Mouse (Mus musculus) layer of hippocampus, postnatal 14 days (tissue): ENCODE results near the gene Mapkapk3. TPM values are rescaled to one million over a fixed set of nuclear protein-coding genes. Genes with fewer than 3 reads are reported as not detected.

Experiments
- DNase-seq, 2 experiments: peaks; one replicate each; pipeline ENCODE4 v3.0.0; 2021 to 2022; ENCODE audit warnings: low spot score in 2 of 2, mixed read lengths in 1 of 2
- total RNA-seq, 2 experiments: library from RNA; stranded (reverse); gene quantifications; 2 replicates each; pipeline ENCODE4 v1.2.3; 2021

The Mapkapk3 gene
- total RNA-seq, 2 experiments from 2014 or later, result 2.0 to 3.1 TPM

GRCm38 (mm10) chr9:107294249-107294648 lies 4.6 kb upstream of the Mapkapk3 start:
- peak; percentile 66 to 69 for DNase-seq

- DNase-seq, result peak; percentile 76 to 81
Observed at GRCm38 (mm10) chr9:107290897-107291296, 1.2 kb upstream of the Mapkapk3 start.

DNA sequence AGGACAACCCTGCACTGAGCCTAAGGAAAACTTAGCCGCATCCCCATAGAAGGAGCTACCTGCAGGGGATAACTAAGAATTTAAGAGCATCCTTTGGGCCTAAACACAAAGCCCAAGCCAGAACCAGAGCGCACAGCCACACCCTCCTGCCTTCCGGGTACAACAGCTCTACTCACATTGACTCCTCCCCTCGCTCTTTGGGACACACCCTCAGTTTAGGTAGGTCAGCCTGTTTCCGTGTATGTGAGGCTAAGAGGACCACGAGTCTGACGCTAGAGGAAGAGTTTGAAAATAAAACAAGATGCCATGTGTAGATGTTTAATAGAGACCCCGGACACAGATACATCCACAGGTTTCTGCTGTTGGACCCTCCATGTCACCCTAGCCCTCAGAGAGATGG lies 966 bp downstream of the Mapkapk3 start:
- no peak for DNase-seq

GRCm38 (mm10) chr9:107288105-107288650 lies 1.5 kb downstream of the Mapkapk3 start:
- no peak for DNase-seq

GRCm38 (mm10) chr9:107287294-107287693 lies 2.4 kb downstream of the Mapkapk3 start:
- DNase-seq, result no peak

DNA sequence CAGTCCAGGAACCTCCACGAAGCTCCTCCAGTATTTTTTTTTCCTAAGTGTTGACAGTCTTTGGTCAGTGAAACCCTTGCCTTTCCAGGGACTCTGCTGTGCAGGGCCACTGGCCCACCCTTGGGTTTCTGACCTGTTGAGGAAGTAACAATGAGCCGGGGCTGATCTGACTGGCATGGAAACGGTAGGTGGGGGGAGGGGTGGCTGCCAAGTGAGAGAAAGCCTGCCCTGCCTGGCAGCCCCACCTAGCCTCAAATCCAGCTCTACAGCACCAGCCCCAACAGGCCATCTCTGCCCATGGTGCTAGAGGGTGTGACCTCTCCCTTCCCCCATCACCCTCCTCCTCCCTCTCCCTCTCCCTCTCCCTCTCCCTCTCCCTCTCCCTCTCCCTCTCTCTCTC lies 4.7 kb downstream of the Mapkapk3 start:
- no peak for DNase-seq

- DNase-seq, result no peak
Observed at GRCm38 (mm10) chr9:107282951-107283350, 6.7 kb downstream of the Mapkapk3 start.

- DNase-seq, result no peak
Observed at GRCm38 (mm10) chr9:107281241-107281987, 8.3 kb downstream of the Mapkapk3 start.

- DNase-seq, result no peak
Observed at GRCm38 (mm10) chr9:107280322-107281027, 9.2 kb downstream of the Mapkapk3 start.

DNA sequence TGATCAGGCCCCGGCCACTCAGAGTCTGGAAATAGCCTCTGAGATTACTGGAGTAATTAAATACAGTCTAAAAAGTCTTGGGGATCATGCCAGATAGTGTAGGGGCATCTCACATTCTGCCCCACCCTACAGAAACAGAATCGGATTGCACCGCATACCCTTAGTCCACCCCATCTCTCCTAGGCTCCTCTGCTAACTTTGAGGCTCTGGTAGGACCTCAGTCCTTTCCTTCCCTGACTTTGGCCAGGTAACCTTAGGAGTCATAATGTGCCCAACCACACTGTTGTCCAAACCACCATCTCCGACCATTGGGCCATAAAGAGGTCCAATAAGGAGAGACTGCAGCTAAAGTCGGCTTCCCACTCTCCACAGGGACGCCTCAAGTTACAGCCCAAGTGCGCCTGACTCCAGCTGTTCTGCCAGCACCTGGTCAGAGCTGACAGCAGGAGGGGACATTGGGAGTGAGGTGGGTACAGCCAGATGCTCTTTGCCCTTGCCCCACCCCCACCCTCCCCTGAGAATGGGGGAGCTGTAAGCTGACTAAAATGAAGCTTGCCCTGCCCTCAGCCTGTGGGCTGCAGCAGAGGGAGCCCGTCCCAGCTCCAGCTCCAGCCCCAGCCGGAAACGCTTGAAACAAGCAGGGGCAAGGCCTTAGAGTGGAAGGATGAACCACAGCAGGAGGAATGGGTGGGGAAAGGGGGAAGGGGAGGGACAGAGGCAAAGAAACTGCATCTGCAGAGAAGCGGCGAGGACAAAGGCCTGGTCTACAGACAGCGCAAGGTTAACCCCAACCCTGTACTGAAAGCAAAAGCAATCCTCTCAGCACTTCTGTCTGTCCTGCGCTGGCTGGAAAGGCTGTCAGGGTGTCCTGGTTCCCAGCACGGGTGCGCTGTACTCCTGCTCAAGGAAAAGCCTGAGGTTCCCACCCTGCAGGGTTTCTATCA lies 10.0 kb downstream of the Mapkapk3 start:
- DNase-seq, result no peak

DNA sequence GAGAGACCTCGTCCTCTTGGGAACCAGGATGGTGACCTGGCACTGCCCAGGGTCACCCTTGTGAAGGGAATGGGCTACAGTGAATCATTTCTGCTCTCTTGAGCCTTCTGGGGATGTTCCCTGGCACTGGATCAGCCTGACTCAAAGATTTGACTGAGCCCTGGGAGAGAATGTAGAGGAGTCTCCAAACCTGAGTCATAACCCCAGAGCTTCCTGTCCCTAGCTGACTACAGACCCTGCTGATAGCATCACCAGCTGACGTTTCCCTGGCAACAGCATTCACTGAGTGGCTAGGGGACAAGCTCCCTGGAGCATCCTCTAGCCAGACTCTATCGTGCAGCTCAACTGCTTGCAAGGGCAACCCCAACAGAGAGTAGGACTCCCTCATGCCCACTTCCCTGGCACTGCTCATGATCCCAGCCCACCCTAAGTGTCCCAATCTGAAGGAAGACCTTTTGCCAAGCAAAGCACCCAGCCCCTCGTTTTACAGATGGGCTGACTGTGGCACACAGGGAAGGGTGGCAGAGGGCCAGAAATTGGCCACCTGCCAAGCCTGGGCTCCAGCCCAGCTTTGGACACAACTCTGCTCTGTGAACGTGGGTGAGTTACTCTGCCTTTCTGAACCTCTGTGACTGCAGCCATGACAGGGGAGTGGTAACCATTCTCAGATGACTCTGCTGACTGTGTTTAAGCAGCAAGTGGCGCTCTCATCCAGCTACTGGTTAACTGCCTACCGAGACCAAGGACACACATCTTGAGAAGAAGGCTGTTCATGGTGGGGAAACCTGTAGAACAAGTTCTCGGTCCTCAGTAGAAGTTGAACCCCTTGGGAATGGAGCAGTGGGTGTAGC lies 10.9 kb downstream of the Mapkapk3 start:
- peak in 1 of 2 experiments; percentile 56 for DNase-seq

GRCm38 (mm10) chr9:107278126-107278525 lies 11.6 kb downstream of the Mapkapk3 start:
- no peak for DNase-seq

DNA sequence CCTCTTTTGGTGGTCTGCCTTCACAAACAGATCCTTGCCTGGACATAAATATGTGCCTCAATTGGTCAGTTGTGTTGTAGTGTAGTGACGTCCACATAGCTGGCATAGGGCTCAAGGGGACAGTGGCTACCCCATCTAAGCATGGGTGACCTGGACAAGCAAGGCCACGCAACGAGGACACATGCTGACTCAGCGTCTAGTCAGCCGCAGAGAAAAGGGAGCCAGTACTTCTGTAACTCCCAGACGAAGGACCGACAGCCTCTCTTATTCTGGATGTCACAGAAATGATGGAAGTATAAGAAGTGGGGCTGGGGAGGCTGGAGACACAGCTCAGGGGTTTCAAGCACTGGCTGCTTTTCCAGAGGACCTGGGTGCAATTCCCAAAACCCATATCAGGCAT lies 12.1 kb downstream of the Mapkapk3 start:
- DNase-seq, result no peak

DNA sequence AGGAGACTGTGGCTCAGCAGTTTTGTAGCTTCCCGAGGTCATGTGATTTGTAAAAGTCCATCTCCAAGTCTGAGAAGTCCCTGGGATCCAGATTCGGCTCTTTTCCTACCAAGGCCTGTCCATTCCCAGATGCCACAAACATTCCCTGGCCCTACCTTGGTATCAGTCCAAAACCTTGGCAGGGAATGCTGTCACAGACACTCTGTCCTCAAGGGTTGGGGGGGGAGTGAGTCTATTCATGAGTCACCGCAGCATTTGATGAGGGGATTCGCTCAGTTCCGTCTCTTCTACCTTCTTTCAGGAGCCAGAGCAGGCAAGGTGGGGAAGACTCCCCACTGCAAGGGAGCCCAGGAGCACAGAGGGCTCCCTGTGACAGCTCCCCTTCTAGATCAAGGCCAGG lies 14.0 kb downstream of the Mapkapk3 start:
- no peak for DNase-seq

DNA sequence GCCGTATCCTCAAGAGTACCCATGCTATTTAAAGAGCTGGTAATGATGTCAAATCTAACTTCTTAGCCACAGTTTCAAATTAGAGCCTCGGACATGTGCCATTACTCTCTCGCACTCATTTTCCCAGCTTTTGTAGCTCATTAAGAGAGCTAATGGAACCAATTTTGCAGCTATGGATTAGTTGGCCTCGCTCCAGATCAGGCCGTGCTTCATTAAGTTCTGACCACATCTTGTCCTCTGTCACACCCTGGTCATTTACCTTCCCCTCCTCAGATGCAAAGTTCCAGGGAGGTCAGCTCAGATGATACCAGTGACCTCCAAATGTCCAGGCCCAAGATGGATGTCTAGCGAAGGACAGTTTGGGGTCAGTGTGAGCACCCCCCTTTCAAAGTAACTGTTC lies 14.9 kb downstream of the Mapkapk3 start:
- no peak for DNase-seq

DNA sequence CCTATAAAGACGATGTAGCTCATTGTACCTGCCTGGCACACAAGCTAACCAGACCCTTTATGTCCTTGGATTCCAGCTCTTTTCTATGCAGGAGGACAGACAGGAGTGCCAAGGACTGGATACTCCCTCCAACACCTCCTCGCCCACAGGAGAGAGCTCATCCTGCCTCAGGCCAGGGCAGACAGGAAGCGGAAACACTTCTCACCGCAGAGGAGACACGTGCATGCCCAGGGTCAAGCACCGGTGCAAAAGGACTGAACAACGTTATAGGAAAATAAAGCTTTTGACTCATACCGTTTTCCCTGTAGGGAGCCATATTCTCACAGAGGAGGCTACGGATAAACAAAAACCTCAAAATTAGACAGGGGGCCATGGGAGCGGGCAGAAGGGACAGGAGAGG lies 16.5 kb downstream of the Mapkapk3 start:
- DNase-seq, result no peak

- no peak for DNase-seq
Observed at GRCm38 (mm10) chr9:107272284-107272683, 17.4 kb downstream of the Mapkapk3 start.

DNA sequence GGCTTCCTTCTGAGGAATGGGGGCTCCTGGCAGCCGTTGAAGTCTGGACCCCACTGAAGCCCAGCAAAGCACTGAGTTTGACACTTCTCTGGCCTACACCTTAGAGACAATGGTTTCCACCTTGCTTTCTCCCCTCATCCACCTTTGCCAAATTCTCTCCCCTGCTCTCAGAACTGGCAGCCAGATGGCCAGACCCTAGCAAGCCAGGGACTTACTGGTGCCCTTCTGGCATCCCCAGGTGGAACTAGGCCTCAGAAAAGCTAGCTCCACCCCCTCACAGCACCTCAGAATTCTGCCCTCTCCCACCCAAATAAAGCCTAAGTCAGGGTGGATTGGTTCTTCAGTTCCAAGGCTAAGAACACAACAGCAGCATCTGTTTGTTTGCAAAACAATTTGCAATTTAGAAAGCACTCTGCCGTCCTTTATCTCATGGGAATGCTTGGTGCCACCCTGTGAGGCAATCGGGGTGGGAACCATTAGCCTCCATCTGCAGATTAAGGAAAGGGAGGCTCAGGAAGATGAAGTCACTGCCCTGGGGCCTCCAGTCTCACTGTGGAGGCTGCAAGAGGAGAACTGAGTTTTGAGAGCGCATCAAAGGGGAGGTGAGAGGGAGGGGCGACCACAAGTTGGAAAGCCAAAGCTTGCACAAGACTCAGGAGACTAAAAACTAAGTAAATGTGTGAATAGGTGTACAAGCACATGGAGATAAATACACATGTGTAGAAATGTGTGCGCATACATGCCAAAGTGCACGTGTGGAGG lies 18.3 kb downstream of the Mapkapk3 start:
- DNase-seq, result no peak

DNA sequence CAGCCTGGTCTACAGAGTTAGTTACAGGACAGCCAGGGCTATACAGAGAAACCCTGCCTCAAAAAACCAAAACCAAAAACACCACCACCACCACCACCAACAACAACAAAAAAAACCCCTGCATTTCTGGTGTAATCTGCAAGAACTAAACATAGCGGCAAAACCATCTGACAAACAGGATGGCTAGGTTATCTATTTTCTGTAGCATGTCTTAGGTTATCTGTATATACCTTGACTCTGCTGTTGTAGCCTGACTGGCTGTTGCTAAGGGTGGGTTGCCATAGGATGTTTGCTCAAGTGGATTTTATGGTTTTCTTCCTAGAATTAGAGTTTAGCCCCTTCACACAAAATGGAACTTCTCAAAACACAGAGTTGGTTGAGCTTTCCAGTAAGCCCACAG lies 19.9 kb downstream of the Mapkapk3 start:
- no peak for DNase-seq
